Mouse (Mus musculus) midbrain, embryonic 15.5 days (tissue): ENCODE measurements at regions not wholly inside any gene's neighbourhood (a gene's known extent, or its start where the extent isn't known, plus 50 kb on each side); places are given as distances from the start of the nearest gene placed in this dataset.
A peak's percentile ranks its signal among the peaks of the same experiment; 100 is the strongest.

Experiments used
- ATAC-seq: fragments of 200-750 bp; cut with Nextera tagmentation; replicated peaks from 2 replicates; pipeline ENCODE4 v1.8.0; 2017; ENCODE audit warnings: moderate TSS enrichment
- H3K27ac ChIP-seq: fragments of 300-500 bp; sonication (generic); 2 replicates; pipeline ENCODE4 v1.5.1; 2015; ENCODE audit warnings: mild to moderate bottlenecking, inconsistent platforms
- H3K27me3 ChIP-seq: fragments of 300-500 bp; sonication (generic); replicated peaks from 2 replicates; pipeline ENCODE4 v1.6.1; 2015; ENCODE audit warnings: inconsistent platforms
- H3K36me3 ChIP-seq: fragments of 300-500 bp; sonication (generic); replicated peaks from 2 replicates; pipeline ENCODE4 v1.6.1; 2015; ENCODE audit warnings: inconsistent platforms
- H3K4me1 ChIP-seq: fragments of 300-500 bp; sonication (generic); 2 replicates; pipeline ENCODE4 v1.6.1; 2015; ENCODE audit warnings: inconsistent platforms
- H3K4me2 ChIP-seq: fragments of 300-500 bp; sonication (generic); 2 replicates; pipeline ENCODE4 v1.6.1; 2015; ENCODE audit warnings: inconsistent platforms, mild to moderate bottlenecking, moderate library complexity
- H3K4me3 ChIP-seq: fragments of 300-500 bp; sonication (generic); 2 replicates; pipeline ENCODE4 v1.5.1; 2015; ENCODE audit warnings: mild to moderate bottlenecking, inconsistent platforms
- H3K9ac ChIP-seq: fragments of 300-500 bp; sonication (generic); 2 replicates; pipeline ENCODE4 v1.6.1; 2015; ENCODE audit warnings: mild to moderate bottlenecking, inconsistent platforms
- H3K9me3 ChIP-seq: fragments of 300-500 bp; sonication (generic); 2 replicates; pipeline ENCODE4 v1.6.1; 2016; ENCODE audit warnings: inconsistent platforms
- WGBS: fragments of 180-500 bp; shearing (Covaris S2); methylation state at CpG from one replicate; pipeline ENCODE4 v1.1.7; 2015; ENCODE audit warnings: mixed read lengths; 5-methylcytosine and 5-hydroxymethylcytosine counted together

DNA sequence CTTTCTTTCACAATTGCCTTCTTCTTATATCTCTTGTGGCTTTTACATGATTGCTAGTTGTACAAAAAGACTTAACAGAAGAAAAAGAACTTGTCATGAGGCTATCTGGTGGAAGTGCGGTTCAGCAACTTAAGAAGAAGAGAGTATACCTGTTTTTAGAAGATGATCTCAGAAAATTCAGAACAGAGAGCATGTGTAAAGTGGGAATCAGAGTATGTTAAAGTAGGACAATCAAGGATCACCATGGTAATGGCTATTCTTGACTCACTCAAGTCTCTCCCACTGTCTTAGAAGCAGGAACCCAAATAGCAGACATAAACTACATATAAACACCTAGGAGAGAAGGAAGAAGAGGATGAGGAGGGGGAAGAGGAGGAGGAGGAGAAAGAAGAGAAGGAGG lies 857.9 kb upstream of the Nr2f1 start:
- no peak overlapping the region for H3K4me3 ChIP-seq
- H3K4me1 ChIP-seq, result no peaks in the 10 kb centered on the region
- WGBS, result 86% methylated on average over 1 of the region's 1 CpGs
- no peaks in the 10 kb centered on the region for H3K36me3 ChIP-seq
- no peak overlapping the region for H3K4me2 ChIP-seq
- no peak overlapping the region for H3K9ac ChIP-seq
- no peaks in the 10 kb centered on the region for H3K27me3 ChIP-seq
- no peaks in the 10 kb centered on the region for H3K9me3 ChIP-seq
- no peak overlapping the region for H3K27ac ChIP-seq
- no peak for ATAC-seq

DNA sequence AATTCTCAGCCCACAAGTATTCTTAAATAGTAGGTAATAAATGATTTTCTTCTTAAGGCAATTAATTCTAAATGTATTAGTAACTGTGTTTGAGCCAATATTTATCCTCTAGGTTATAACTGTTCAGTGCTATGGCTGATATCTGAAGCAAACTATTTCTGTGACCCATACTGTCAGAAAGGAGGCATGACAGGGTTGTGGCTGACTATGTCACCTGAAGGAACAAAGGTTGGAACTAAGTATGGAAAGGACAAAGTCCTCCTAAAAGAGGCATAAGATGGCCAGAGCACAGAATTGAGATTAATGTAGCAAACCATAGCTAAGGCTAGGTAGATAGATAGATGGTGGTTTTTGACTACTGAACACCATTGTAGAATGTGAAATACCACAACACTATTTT lies 854.9 kb upstream of the Nr2f1 start:
- no peak overlapping the region for H3K9ac ChIP-seq
- no peak for ATAC-seq
- no peaks in the 10 kb centered on the region for H3K9me3 ChIP-seq

GRCm38 (mm10) chr13:79053428-79053827 lies 853.9 kb upstream of the Nr2f1 start:
- Histone ChIP-seq H3K9me3 (no peaks in the 10 kb centered on the region), H3K4me3 (no peak overlapping the region), H3K4me2 (no peak overlapping the region), H3K27ac (no peak overlapping the region), H3K36me3 (no peaks in the 10 kb centered on the region), H3K9ac (no peak overlapping the region), H3K27me3 (no peaks in the 10 kb centered on the region), H3K4me1 (no peaks in the 10 kb centered on the region)
- no peak for ATAC-seq
- WGBS, result 83% methylated on average over 1 of the region's 1 CpGs

More for the DNA sequence above, 854.9 kb upstream of the Nr2f1 start:
- H3K4me3 ChIP-seq, result no peak overlapping the region
- H3K4me2 ChIP-seq, result no peak overlapping the region
- no peak overlapping the region for H3K27ac ChIP-seq
- no peaks in the 10 kb centered on the region for H3K27me3 ChIP-seq
- no peaks in the 10 kb centered on the region for H3K4me1 ChIP-seq
- H3K36me3 ChIP-seq, result no peaks in the 10 kb centered on the region

DNA sequence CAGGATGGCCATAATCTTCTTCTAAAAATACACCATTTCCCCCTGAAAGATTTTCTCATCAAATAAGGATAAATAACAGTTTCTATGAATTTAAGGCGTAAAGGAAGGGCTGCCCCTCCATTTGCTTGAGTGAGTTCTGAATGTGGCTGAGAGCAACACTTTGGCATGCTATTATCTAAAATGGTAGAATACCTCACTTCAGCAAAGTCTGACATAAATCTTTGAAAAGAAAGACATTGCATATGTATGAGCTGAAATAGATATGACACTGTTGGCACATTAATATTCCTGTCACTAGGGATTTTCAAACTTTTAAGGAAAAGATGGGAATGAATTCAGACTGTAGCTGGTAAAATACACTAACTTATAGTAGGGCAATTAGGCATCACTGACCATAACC lies 847.7 kb upstream of the Nr2f1 start:
- Histone ChIP-seq H3K36me3 (no peaks in the 10 kb centered on the region), H3K27ac (no peak overlapping the region), H3K4me1 (no peaks in the 10 kb centered on the region), H3K27me3 (no peaks in the 10 kb centered on the region), H3K9me3 (no peaks in the 10 kb centered on the region), H3K9ac (no peak overlapping the region), H3K4me2 (no peak overlapping the region), H3K4me3 (no peak overlapping the region)
- 0 out of 2 replicates have a peak, but pooled peaks have one; percentile 30 for ATAC-seq
- whole genome bisulfite sequencing, result 33% methylated on average over 1 of the region's 1 CpGs

- 46% methylated on average over 5 of the region's 5 CpGs for WGBS
- Histone ChIP-seq H3K4me1 (no peaks in the 10 kb centered on the region), H3K4me2 (no peak overlapping the region), H3K9me3 (no peaks in the 10 kb centered on the region), H3K4me3 (no peak overlapping the region), H3K36me3 (no peaks in the 10 kb centered on the region), H3K27me3 (no peaks in the 10 kb centered on the region), H3K9ac (no peak overlapping the region), H3K27ac (no peak overlapping the region)
- ATAC-seq, result no peak
Observed at GRCm38 (mm10) chr13:79044657-79045056, 845.1 kb upstream of the Nr2f1 start.

DNA sequence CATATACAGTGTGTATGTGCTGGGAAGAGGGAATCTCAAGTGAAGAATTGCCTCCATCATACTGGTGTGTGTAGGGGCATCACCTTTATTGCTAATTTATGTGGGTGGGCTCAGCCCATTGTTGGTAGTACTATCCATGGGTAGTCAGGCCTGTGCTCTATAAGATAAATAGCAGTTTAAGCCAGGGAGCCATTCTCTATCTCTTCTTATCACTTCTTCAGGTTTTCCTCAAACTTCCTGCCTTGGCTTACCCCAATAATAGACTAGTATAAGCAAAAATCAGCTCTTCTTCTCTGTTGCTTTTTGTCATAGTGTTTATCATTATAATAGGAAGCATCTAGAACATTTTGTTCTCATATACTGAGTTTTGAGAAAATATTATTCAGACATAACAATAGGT lies 838.3 kb upstream of the Nr2f1 start:
- no peaks in the 10 kb centered on the region for H3K27me3 ChIP-seq
- no peak overlapping the region for H3K27ac ChIP-seq
- H3K4me3 ChIP-seq, result no peak overlapping the region
- H3K9me3 ChIP-seq, result no peaks in the 10 kb centered on the region
- no peak for ATAC-seq
- no peak overlapping the region for H3K4me2 ChIP-seq
- H3K4me1 ChIP-seq, result no peaks in the 10 kb centered on the region
- no peak overlapping the region for H3K9ac ChIP-seq
- no peaks in the 10 kb centered on the region for H3K36me3 ChIP-seq

DNA sequence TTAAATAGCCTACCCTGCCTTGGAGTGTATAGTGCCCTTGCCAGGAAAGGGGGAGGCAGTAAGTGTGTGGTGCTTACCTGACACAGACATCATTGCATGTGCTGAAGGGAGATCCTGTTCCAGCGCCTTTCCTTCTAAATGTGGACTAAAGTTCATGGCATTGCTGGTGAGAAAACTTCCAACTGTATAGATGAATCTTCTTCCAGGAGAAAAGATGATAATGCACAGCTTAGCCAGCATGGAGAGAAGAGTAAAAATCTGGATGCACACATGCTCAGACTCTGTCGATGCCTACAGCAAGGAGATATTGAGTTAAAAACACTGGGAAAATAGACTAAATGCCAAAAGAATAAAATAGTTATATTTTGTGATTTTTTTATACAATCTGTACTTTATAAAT lies 835.7 kb upstream of the Nr2f1 start:
- WGBS, result 80% methylated on average over 2 of the region's 2 CpGs
- H3K4me3 ChIP-seq, result no peak overlapping the region

GRCm38 (mm10) chr13:79029974-79030373 lies 830.4 kb upstream of the Nr2f1 start:
- H3K4me2 ChIP-seq, result no peak overlapping the region
- H3K27me3 ChIP-seq, result no peaks in the 10 kb centered on the region
- H3K9me3 ChIP-seq, result no peaks in the 10 kb centered on the region
- ATAC-seq, result no peak
- no peak overlapping the region for H3K4me3 ChIP-seq
- H3K9ac ChIP-seq, result no peak overlapping the region
- no peaks in the 10 kb centered on the region for H3K4me1 ChIP-seq
- H3K27ac ChIP-seq, result no peak overlapping the region
- no peaks in the 10 kb centered on the region for H3K36me3 ChIP-seq

More for the DNA sequence above, 835.7 kb upstream of the Nr2f1 start:
- ATAC-seq, result no peak
- no peaks in the 10 kb centered on the region for H3K4me1 ChIP-seq
- H3K9ac ChIP-seq, result no peak overlapping the region
- H3K27me3 ChIP-seq, result no peaks in the 10 kb centered on the region
- H3K36me3 ChIP-seq, result no peaks in the 10 kb centered on the region
- H3K9me3 ChIP-seq, result no peaks in the 10 kb centered on the region
- no peak overlapping the region for H3K4me2 ChIP-seq
- H3K27ac ChIP-seq, result no peak overlapping the region

GRCm38 (mm10) chr13:79027877-79028760 lies 828.6 kb upstream of the Nr2f1 start:
- H3K27me3 ChIP-seq, result no peaks in the 10 kb centered on the region
- no peaks in the 10 kb centered on the region for H3K4me1 ChIP-seq
- H3K4me2 ChIP-seq, result no peak overlapping the region
- no peaks in the 10 kb centered on the region for H3K36me3 ChIP-seq
- H3K9me3 ChIP-seq, result no peaks in the 10 kb centered on the region
- no peak for ATAC-seq
- no peak overlapping the region for H3K4me3 ChIP-seq
- no peak overlapping the region for H3K9ac ChIP-seq
- no peak overlapping the region for H3K27ac ChIP-seq
- 38% methylated on average over 4 of the region's 4 CpGs for WGBS

- ATAC-seq, result no peak
- Histone ChIP-seq H3K4me3 (no peak overlapping the region), H3K9me3 (no peaks in the 10 kb centered on the region), H3K9ac (no peak overlapping the region), H3K27me3 (no peaks in the 10 kb centered on the region), H3K36me3 (no peaks in the 10 kb centered on the region), H3K4me2 (no peak overlapping the region), H3K27ac (no peak overlapping the region), H3K4me1 (no peaks in the 10 kb centered on the region)
- WGBS, result 21% methylated on average over 1 of the region's 1 CpGs
Observed at GRCm38 (mm10) chr13:79025645-79026044, 826.1 kb upstream of the Nr2f1 start.

GRCm38 (mm10) chr13:79018051-79018450 lies 818.5 kb upstream of the Nr2f1 start:
- ATAC-seq, result no peak
- Histone ChIP-seq H3K4me1 (no peaks in the 10 kb centered on the region), H3K9ac (no peak overlapping the region), H3K27me3 (no peaks in the 10 kb centered on the region), H3K36me3 (no peaks in the 10 kb centered on the region), H3K4me3 (no peak overlapping the region), H3K27ac (no peak overlapping the region), H3K9me3 (no peaks in the 10 kb centered on the region), H3K4me2 (no peak overlapping the region)
- WGBS, result 91% methylated on average over 2 of the region's 2 CpGs

DNA sequence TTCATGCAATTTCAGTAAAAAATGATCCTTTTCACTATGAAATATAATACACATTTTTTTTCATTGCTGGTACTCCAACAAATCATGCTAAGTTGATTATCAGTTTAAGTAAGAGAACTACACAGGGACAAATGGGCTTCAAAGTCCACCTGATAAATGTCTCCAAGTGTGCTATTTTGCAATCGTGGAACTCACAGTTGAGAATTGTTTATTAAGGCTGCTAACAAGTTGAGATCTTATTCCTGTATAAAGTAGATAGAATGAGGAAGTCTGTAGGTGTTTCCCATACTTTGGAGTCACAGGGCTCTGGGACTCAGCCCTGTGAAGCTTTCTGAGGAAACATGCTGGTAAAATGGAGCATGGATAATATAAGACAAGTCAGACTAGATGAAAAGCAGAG lies 803.8 kb upstream of the Nr2f1 start:
- Histone ChIP-seq H3K36me3 (no peaks in the 10 kb centered on the region), H3K9ac (no peak overlapping the region), H3K9me3 (no peaks in the 10 kb centered on the region), H3K4me1 (no peaks in the 10 kb centered on the region), H3K4me2 (no peak overlapping the region), H3K4me3 (no peak overlapping the region), H3K27ac (no peak overlapping the region), H3K27me3 (no peaks in the 10 kb centered on the region)
- no peak for ATAC-seq
- WGBS, result 91% methylated on average over 1 of the region's 1 CpGs

DNA sequence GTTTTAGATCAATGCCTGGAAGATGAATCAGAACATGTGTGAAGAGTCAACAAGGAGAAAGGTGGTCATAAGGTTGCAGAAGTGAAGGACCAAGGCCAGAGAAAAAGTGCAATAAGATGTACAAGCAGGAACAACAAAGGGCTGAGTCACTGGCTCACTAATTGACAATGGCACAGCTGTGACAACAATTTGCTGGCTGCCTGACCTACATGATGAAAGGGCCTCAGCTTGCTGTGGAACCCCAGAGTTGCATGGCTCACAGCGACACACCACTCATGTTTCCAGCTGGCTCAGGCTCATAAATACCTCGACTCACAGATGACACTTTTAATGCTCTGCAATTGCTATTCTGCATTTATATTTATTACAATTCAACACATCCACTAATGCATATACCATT lies 799.3 kb upstream of the Nr2f1 start:
- no peaks in the 10 kb centered on the region for H3K36me3 ChIP-seq
- 53% methylated on average over 2 of the region's 2 CpGs for WGBS
- no peaks in the 10 kb centered on the region for H3K9me3 ChIP-seq
- H3K4me1 ChIP-seq, result no peaks in the 10 kb centered on the region
- no peak overlapping the region for H3K9ac ChIP-seq
- H3K4me3 ChIP-seq, result no peak overlapping the region
- H3K4me2 ChIP-seq, result no peak overlapping the region
- H3K27me3 ChIP-seq, result no peaks in the 10 kb centered on the region
- no peak overlapping the region for H3K27ac ChIP-seq
- ATAC-seq, result no peak
